Mouse (Mus musculus) lung, postnatal 36 days (tissue): ENCODE data around the gene Gm42688.

ENCODE experiments used
- DNase-seq: peaks from one replicate; pipeline ENCODE4 v3.0.0; 2022; ENCODE audit warnings: mixed read lengths

The Gm42688 gene

DNA sequence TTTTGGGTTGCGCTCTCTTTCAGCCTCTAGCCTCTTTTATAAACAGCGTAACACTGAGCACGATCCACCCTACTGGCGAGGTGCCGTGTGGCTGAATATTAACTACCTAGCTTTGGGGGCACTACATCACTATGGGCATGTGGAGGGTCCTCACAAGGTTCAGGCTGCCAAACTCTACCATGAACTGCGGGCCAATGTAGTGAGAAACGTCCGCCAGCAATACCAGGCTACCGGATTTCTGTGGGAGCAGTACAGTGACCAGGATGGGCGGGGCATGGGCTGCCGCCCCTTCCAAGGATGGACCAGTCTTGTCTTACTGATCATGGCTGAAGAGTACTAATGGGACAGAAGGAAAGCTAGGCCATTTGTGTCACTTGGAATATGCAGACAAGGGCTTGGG lies 17.0 kb downstream of the Gm42688 start:
- no peak for DNase-seq

DNA sequence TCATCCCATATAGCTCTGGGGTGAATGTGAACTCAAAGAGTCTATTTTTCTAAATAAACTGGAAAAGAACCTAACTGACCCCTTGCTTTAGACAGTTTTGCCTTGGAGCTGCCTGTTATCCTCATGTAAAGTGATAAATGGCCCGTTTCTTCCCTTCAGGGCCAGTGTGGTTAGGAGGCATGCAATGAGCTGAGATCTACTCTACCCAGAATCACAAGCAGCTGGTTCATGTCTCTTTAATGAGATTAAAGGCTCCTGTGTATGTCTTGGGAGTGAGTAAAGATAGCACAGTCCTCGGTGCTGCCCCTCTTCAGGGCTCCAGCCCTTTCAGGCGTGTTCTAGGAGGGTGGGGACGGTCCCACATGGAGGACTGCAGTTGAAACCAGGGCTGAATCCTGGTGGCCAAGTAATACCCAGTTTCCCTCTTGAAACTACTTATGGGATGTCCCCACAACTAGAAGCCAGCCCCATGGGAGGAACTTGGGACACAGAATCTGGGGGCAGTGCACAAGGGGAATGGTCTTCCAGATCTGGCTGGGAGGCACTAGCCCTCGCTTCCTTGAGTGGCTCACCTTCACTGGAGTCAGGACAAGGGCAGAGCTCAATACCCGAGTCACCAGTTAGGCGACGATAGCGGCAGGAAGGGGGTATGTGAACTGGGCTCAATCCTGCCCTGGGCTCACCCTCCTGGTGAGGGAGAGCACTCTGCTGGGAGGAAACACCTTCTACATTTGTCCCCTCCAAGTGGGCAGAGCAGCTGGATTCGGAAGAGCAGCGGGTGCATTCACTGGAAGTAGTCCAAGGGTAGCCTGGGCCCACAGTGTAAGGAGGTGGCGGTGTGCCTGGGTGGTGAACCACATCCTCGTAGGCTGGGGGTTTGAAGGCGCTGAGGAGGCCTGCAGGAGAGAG lies 17.7 kb downstream of the Gm42688 start:
- DNase-seq: no peak

DNA sequence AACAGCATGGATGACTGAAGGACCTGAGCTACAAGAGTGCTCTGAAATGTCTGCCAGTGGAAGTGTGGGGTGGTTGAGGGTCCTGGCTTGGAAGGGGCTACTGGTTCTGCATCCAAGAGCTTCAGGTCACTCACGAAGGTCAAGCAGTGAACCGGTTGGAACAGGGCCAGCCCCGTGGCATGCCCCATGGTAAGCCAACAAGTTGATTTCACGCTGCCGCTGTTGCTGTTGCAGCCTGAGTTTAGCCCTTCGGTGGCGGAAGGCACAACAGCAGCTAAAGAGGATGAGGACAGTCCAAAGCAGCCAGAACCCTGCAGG lies 18.3 kb downstream of the Gm42688 start:
- DNase-seq: no peak

DNA sequence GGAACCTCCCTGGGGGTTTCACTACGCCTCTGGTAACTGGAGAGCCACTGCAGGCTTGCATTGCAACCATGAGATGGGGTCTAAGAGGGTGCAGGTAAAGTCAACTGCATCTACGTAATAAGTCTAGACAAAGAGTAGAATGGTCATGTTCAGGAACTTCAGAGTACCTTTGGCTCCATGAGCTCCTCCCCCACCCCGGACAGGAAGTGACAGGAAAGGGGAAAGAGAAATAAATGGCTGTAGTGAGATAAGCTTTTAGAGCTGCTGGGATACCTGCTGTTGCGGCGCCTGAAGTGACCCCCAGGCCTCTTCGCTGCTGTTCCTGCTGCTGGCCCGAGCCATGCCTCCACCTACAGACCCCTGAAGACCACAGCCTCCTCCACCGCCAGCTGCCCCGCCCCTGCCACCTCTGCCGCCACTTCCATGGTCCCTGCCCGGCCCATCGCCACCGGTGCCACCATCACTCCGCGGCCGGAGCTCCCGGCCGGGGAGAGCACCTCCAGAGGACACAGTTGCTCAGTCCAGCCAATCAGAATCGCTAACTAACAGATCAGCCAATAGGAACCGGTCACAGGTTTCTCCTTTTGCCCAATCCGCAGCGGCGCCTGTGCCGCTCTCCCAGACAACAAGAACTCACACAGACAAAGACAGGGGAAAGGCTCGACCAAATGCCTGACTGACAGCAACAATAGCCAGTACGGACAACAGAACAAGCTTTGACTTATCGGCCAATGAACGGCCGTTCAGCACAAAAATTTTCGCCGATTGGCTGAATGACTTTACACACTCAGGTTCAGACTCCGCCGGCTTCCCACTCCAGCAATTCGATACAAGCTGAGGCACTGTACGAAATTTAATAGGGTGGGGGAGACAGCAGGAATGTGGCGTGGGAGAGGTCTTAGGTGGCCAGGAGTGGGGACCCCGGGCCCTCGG lies 19.8 kb downstream of the Gm42688 start, which contains the start of gene Wbp1:
Gene Wbp1, minus strand, starts transcription at position 630 of the 933 bp plus-strand sequence.
- DNase-seq: peak; percentile 99

DNA sequence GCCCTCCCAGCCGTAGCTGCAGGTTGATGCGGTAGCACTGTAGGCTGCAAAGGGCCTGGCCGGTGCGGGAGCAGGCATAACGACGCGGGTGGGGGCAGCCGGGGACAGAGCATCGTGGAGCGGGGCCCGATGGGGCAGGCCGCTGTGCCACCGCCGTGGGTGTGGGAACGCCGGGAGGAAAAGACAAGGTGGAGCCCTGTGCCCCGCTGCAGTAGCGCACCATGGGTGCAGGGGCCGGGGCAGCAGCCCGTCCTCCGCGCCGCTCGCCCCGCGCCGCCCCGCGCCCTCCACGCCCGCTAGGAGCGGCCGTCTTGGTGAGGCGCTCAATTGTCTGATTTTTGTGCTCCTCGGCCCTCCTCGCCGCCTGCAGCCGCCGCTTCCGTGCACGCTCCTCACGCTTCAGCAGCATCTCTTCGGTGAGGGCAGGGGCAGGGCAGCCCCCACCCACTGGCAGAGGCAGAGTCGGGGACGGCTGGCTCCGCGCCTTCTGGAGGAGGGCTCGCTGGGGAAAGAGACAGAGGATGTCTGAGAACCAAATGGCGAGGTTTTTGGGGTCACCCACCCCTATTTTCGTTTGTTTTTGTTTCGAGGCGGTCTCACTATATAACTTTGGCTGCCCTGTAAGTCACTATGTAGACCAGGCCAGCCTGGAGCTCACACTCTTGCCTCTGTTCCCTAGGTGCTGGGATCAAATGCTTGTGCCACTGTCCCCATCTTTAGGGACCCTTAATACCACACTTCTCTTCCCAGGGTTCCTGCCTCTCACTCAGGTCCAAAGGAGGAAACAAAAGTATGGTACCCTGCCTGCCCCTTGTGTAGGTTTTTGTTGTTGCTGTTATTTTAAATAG lies 20.7 kb downstream of the Gm42688 start:
- DNase-seq: no peak

DNA sequence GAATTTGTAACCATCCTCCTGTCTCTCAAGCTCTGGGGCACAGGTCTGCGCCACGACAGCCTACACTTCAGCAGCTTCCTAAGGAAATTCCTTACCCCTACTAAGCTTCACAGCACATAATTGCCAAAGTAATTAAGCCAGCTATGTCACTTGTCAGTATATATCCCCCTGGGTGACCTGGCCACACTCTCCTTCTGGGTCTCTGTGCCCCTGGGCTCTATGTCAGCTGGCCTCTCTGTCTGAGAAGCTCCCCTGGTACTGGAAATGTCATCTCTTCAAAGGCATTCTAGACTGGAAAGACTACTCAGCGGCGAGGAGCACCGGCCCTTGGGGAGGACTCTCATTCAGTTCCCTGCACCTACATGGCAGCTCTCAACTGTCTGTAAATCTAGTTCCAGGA lies 21.5 kb downstream of the Gm42688 start:
- no peak for DNase-seq

DNA sequence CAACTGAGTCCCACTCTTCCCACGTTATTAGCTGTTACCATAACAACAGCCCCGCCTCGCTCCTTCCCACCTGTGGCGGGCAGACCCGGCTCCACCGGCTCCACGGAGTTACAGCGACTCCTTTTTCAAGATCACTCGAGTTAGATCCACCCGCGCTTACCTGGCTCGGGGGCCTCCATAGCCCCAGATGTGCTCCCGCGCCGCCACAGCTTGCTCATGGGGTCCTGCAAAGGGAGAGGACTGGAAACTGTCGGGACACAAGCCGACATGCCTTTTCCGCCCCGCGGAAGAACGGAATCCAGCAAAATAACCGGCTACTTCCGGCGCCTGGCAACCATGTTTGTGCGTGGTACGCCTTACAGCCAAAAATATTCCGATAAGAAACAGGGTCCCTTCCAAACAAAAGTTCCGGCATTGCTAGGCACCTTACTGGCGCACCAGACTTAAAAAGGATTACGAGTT lies 23.5 kb downstream of the Gm42688 start:
- peak; percentile 96 for DNase-seq

DNA sequence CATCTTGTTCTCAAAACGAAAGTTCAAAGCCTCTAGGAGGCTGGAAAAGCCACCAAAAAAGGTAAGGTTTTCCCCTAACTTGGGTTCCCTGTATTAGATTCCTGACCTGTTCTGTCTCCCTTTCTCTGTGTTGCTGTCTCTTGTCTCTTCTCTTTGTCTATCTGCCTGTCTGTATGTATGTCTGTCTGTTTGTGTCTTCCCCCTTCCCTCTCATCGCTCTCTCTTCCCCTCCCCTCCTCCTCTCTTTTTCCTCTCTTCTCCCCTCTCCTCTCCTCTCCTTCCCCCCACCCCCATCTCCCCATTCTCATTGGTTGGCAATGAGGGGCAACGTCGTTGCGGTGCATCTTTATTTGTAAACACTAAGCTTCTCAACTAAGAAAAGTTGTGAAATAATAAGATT lies 23.9 kb downstream of the Gm42688 start, which contains the start of gene Ino80b:
Gene Ino80b, minus strand, starts transcription at position 101 of the 400 bp plus-strand sequence.
- no peak for DNase-seq

DNA sequence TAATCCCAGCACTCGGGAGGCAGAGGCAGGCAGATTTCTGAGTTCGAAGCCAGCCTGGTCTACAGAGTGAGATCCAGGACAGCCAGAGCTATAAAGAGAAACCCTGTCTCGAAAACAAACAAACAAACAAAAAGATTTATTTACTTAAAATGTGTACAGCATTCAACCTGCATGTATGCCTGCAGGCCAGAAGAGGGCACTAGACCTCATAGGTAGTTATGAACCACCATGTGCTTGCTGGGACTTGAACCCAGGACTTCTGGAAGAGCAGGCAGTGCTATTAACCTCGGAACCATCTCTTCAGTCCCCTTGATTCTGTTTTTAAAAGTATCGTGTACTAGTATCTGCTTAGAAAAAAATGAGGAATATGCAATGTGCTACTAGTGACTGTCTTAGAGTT lies 26.0 kb downstream of the Gm42688 start:
- no peak for DNase-seq

DNA sequence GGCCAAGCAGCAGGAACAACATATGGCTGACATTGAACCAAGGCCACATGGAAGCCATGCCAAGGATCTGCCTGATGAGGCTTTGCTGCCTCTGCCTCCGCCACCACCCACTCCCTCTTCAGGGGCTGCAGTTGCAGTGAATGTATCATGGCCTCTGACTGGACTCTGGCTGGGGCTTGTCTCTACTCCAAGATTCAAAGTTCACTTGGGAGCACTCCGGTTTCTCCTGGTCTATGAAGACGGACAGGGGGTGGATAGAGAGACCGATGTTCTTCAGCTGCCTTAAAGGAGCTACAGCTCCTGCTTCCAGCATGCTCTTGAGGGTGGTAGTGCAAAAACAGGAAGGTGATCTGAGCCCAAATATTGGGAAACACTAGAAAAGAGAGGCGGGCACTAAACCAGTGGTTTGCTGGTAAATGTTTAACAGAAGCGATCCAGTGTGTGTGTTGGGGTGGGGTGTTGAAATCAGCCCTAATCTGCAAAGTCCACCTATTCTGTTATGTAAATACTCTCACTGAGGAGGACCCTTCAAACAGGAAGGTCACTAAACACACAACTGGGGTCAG lies 30.1 kb downstream of the Gm42688 start:
- DNase-seq: peak; percentile 79

DNA sequence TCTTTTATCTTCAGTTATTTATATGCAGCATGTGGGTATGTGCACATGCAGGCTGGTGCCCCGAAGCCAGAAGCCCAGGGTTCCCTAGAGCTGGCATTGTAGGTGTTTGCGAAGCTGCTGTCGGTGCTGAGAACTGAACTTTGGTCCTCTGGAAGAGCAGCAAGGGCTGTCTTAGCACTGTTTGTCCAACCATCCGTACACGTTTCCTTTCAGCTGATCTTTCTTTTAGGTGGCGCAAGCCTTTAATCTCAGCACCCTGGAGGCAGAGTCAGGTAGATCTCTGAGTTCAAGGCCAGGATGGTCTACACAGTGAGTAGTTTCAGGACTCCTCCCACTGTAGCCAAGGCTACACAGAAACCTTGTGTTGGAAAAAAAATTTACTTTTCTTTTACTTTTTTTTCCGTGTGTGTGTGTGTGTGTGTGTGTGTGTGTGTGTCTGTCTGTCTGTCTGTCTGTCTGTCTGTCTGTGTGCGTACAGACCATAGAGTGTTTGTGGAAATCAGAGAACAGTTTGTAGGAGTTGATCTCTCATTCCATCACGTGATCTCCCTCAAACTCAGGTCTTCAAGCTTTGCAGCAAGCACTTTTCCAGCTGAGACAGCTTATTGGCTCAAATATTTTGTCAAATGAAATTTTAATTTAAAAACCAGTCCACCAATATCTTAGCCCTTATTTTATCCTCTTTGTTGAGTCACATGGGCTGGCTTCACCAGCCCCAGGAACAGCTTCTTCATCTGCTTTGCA lies 30.9 kb downstream of the Gm42688 start:
- DNase-seq: no peak

DNA sequence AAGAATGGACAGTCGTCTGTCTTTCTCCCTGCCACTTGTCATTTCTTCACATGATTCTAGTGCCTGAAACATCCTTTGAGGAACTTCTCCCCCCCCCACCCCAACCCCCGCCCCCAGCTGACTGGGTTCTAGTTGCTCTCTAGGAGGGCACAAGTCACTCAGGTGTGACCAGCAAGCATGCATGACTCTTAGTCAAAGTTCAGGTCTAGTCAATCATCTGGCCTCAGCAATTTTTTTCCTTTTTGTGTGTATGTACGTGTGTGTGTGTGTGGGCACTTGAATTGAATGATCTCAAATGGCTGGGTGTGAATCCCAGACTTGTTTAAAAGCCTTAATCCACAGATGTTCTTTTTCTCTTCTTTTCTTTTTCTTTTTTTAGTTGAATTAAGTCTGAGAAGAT lies 32.8 kb downstream of the Gm42688 start:
- no peak for DNase-seq

DNA sequence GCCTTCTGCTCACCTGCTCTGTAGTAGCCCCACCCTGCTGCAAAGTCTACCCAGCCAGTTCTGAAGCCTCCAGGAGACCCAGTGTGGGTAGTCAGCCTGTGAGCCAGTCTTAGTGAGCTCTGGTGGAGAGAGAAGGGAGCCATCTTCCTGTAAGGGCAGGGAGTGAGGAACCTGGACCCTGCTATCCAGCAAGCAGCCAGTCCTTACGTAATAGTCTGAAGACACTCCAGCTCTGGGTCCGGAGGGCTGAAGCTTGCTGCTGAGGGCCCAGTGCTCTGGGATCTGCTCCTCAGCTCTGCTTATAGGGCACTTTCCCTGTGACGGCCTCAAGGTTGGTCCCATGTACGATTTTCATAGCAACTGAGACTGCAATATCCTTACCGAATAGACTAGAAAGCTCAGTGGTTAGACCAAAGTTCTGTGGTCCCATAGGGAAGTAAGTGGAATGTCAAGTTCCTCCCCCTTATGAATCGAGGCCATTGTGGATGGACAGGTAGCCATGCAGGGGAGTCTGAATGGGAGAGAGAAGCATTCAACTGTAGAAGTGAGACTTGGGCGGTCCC lies 33.6 kb downstream of the Gm42688 start, which contains the start of gene Rtkn:
Gene Rtkn, plus strand, starts transcription at position 513 of the 563 bp plus-strand sequence.
- DNase-seq: no peak

DNA sequence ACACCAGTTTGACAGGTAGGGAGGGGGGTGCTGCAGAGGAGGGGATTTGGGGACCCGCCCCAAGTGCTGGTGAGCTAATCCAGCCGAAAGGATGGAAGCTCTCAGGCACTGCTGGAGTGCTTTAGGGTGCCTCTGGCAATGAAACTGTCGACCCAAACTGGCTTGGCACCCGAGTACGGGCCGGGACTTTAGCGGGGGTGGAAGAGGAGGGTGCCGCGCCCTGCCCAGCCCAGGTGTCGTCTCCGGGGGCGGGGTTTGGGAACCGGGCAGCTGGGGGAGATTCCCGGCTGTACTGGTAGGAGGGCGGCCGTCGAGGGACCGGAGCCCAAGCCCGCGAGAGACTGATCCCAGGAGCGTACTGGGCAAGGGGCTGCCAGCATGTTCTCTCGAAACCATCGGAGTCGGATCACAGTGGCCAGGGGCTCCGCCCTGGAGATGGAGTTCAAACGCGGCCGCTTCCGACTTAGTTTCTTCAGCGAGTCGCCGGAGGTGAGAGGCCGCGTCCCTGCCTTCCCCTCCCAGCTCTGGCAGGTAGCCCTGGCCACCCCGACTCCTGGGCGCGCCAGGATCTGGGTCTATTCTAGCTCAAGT lies 34.2 kb downstream of the Gm42688 start:
- DNase-seq: peak; percentile 73

DNA sequence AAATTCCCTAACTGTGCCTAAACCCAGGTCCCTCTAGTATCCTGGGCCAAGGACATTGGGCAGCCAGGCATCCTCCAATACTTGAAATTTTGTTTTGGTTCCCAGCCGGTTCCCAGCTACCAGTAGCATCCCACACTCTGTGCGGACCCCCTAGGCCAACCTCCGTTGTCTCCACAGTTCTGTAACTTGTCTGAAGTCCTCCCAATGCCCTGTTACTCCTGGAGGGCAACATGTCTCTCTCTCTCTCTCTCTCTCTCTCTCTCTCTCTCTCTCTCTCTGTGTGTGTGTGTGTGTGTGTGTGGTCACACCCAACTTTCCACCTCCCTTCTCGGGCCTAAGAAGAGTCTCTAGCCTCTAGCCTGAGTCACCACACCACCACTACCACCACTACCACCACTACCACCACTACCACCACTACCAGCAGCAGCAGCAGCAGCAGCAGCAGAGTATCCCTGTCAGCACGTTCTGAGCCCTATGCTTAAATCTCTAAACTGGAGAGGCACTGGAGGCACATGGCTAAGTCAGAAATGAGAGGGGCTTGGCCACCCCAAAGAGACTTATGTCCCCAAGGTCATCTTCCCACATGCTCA lies 35.0 kb downstream of the Gm42688 start:
- DNase-seq: no peak

DNA sequence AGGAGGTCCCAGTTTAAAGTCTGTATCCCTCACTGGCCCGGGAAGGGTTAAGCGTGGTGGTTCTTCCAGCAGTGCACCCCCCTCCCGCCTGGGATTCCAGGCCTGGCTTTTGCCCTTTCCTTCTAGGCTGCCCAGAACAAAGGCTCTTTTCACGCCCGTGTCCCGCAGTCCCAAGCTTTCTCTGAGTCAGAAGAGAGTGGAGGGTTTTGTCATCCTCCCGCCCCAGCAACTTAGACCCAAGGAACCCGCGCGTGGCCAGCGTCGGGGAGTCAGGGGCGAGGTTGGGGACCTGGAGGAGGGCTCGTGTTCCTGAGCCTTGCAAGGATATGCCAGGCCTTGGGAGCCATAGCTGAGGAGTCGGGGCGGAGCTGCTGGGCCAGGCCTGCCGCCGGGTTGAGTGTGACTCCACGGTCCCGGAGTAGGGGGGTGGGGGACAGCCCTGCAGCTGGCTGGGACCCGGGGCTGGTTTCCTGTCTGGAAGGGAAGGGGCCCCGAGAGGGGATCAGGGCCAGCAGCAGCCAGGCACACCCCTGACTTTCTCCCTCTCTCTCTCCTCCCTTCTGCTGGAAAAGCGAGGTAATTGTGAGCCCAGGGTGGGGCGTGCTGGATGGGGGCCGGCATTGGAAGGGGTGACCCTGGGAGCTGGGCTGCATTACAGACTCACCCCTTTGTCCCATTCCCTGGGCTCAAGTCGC lies 35.6 kb downstream of the Gm42688 start:
- DNase-seq: peak; percentile 61

DNA sequence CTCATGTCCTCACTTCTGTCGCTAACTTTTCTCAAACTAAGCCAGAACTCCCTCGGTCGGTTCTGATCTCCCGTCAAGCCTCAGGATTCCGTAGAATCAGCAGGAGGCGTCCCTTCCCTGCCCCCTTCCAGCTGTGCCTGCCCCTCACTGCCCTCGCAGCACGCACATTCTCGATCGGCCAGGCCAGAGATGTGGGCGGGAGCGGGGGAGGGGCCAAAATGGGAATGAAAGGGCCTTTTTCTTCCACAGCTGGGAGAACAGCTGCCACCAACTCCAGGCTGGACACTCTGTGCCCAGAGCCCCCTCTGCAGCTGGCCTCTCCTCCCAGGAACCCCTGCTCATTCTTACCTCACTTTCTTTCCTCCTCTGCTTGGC lies 36.1 kb downstream of the Gm42688 start:
- peak; percentile 93 for DNase-seq

DNA sequence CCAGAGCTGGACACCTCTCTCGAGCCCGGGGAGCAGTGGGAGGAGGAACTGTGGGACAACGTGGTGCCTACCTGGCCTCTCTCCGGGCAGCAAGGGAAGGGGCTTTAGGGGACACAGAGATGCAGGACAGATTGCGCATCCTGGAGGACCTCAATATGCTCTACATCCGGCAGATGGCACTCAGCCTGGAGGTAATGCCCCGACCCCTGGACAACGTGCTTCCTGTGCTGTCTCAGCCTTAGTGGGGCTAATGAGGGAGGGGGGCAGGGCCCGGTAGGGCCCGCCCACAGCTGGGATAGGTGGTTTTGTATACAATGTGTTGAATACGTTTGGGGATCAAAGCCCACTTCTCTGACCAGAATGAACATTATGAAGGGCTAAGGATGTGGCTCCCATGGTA lies 36.6 kb downstream of the Gm42688 start:
- DNase-seq: no peak

DNA sequence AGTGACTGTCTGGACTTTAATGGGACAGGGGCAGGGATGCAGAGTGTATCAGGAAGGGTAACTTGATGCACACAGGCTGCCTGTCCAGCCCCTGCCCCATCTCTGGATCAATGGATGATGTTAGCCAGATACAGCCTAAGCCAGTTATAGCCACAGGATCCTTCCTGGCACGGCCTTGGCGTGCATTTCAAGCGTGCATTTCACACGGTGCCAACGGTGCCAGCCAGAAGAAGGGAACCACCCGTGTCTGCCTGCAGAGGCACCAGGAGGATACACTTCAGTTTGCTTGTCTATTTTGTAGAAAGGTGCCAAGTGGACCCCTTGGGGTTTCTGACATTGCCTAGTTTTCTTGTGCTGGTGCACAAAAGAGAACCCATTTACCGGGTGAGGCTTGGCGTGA lies 38.6 kb downstream of the Gm42688 start:
- DNase-seq: no peak

DNA sequence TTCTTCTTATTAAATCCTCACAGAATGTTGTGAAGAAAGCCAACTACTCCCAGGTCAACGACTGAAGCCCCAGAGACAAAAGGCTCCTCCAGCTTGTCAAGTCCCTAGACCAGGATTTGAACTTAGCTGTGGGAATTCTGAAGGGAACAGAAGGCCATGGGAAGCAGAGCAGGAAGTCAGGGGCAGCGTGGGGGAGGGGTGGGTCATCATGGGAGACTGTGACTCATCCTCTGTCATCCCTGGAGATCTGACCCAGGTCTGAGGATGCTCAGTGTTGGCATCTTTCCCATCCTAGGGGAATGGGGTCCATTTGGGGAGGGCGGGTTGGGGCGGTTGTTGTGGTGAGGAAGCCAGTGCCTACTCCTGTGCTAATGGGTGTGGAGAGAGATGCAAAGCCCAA lies 40.2 kb downstream of the Gm42688 start:
- DNase-seq: no peak
